Mouse (Mus musculus): ENCODE results near the gene Nmt1. TPM values are rescaled to one million over a fixed set of nuclear protein-coding genes. Genes with fewer than 3 reads are reported as not detected.
A peak's percentile ranks its signal among the peaks of the same experiment; 100 is the strongest.

Gene Nmt1
- polyA plus RNA-seq, 1 experiment from 2014 or later, result 50.5 TPM

GRCm38 (mm10) chr11:102996991-102997770, 30.8 kb upstream of the Nmt1 start:
- H3K36me3 ChIP-seq (ENCODE audit: insufficient read depth, low read length), result peaks cover 12% of the 10 kb centered on the region
- WGBS, result 96% methylated on average over 12 of the region's 12 CpGs
- TF ChIP-seq EP300 (IDR thresholded peaks at IDR 0.05) (no peak), CTCF (IDR thresholded peaks at IDR 0.05) (no peak)
- DNase-seq (ENCODE audit: low spot score), result no peak
- H3K4me2 ChIP-seq (replicated peaks; ENCODE audit: low read depth, low read length), result no peak overlapping the region
- H3K9me3 ChIP-seq (ENCODE audit: low read length), result no peaks in the 10 kb centered on the region
- no peak overlapping the region for H3K4me3 ChIP-seq (ENCODE audit: low read depth, low read length)
- H3K27me3 ChIP-seq (replicated peaks; ENCODE audit: insufficient read depth, low read length), result no peaks in the 10 kb centered on the region
- ATAC-seq, result no peak
- no peak overlapping the region for H3K27ac ChIP-seq (ENCODE audit: low read length)
- H3K9ac ChIP-seq (replicated peaks; ENCODE audit: low read depth), result no peak overlapping the region
- no peaks in the 10 kb centered on the region for H3K4me1 ChIP-seq (ENCODE audit: insufficient read depth, low read depth, low read length)

- no peak overlapping the region for H3K4me2 ChIP-seq (replicated peaks; ENCODE audit: low read depth, low read length)
- ATAC-seq (no peak), DNase-seq (ENCODE audit: low spot score) (no peak)
- H3K9me3 ChIP-seq (ENCODE audit: low read length), result no peaks in the 10 kb centered on the region
- 0 out of 2 replicates have a peak overlapping the region, but pooled peaks have one; percentile 20 for H3K27ac ChIP-seq (ENCODE audit: low read length)
- TF ChIP-seq CTCF (IDR thresholded peaks at IDR 0.05), result no peak
- no peak for TF ChIP-seq EP300 (IDR thresholded peaks at IDR 0.05)
- no peak overlapping the region for H3K4me3 ChIP-seq (ENCODE audit: low read depth, low read length)
- no peak overlapping the region for H3K9ac ChIP-seq (replicated peaks; ENCODE audit: low read depth)
- H3K4me1 ChIP-seq (ENCODE audit: insufficient read depth, low read depth, low read length), result no peaks in the 10 kb centered on the region
- H3K27me3 ChIP-seq (replicated peaks; ENCODE audit: insufficient read depth, low read length), result no peaks in the 10 kb centered on the region
- 67% methylated on average over 7 of the region's 7 CpGs for WGBS
- peaks cover 12% of the 10 kb centered on the region for H3K36me3 ChIP-seq (ENCODE audit: insufficient read depth, low read length)
Observed at GRCm38 (mm10) chr11:102998254-102998576, 29.8 kb upstream of the Nmt1 start.

- H3K9ac ChIP-seq (replicated peaks; ENCODE audit: low read depth), result no peak overlapping the region
Observed at GRCm38 (mm10) chr11:102998577-102999316, 29.2 kb upstream of the Nmt1 start.

GRCm38 (mm10) chr11:102999317-102999970, 28.5 kb upstream of the Nmt1 start:
- Histone ChIP-seq H3K9ac (replicated peaks; ENCODE audit: low read depth) (no peak overlapping the region), H3K36me3 (ENCODE audit: insufficient read depth, low read length) (peaks cover 12% of the 10 kb centered on the region), H3K9me3 (ENCODE audit: low read length) (no peaks in the 10 kb centered on the region), H3K4me3 (ENCODE audit: low read depth, low read length) (no peak overlapping the region), H3K4me1 (ENCODE audit: insufficient read depth, low read depth, low read length) (0 out of 2 replicates have a peak, but pooled peaks cover 5% of the 10 kb centered on the region), H3K27ac (ENCODE audit: low read length) (peak overlapping the region; percentile 60; the same call in 1 of the 2 replicates), H3K27me3 (replicated peaks; ENCODE audit: insufficient read depth, low read length) (no peaks in the 10 kb centered on the region), H3K4me2 (replicated peaks; ENCODE audit: low read depth, low read length) (no peak overlapping the region)
- no peak; the same call in none of the 2 replicates for TF ChIP-seq CTCF (IDR thresholded peaks at IDR 0.05)
- no peak for TF ChIP-seq EP300 (IDR thresholded peaks at IDR 0.05)
- 59% methylated on average over 14 of the region's 14 CpGs for WGBS
- peak; percentile 9; the same call in 1 of the 2 replicates for ATAC-seq
- peak; percentile 59 for DNase-seq (ENCODE audit: low spot score)

More at GRCm38 (mm10) chr11:102998577-102999316, 29.2 kb upstream of the Nmt1 start:
- no peak overlapping the region for H3K4me3 ChIP-seq (ENCODE audit: low read depth, low read length)
- peak overlapping the region; percentile 60 for H3K27ac ChIP-seq (ENCODE audit: low read length)
- 29% methylated on average over 14 of the region's 14 CpGs for WGBS
- H3K27me3 ChIP-seq (replicated peaks; ENCODE audit: insufficient read depth, low read length), result no peaks in the 10 kb centered on the region
- peak; percentile 24 for ATAC-seq
- 0 out of 2 replicates have a peak, but pooled peaks cover 3% of the 10 kb centered on the region for H3K4me1 ChIP-seq (ENCODE audit: insufficient read depth, low read depth, low read length)
- TF ChIP-seq EP300 (IDR thresholded peaks at IDR 0.05), result no peak
- TF ChIP-seq CTCF (IDR thresholded peaks at IDR 0.05), result no peak
- H3K9me3 ChIP-seq (ENCODE audit: low read length), result no peaks in the 10 kb centered on the region
- peak; percentile 65 for DNase-seq (ENCODE audit: low spot score)
- no peak overlapping the region for H3K4me2 ChIP-seq (replicated peaks; ENCODE audit: low read depth, low read length)
- H3K36me3 ChIP-seq (ENCODE audit: insufficient read depth, low read length), result peaks cover 12% of the 10 kb centered on the region

GRCm38 (mm10) chr11:103000111-103000510, 27.9 kb upstream of the Nmt1 start:
- Histone ChIP-seq H3K4me2 (replicated peaks; ENCODE audit: low read depth, low read length) (no peak overlapping the region), H3K9ac (replicated peaks; ENCODE audit: low read depth) (no peak overlapping the region), H3K4me3 (ENCODE audit: low read depth, low read length) (no peak overlapping the region), H3K27me3 (replicated peaks; ENCODE audit: insufficient read depth, low read length) (no peaks in the 10 kb centered on the region), H3K9me3 (ENCODE audit: low read length) (no peaks in the 10 kb centered on the region), H3K27ac (ENCODE audit: low read length) (no peak overlapping the region), H3K4me1 (ENCODE audit: insufficient read depth, low read depth, low read length) (peaks cover 5% of the 10 kb centered on the region; the same call in 1 of the 2 replicates), H3K36me3 (ENCODE audit: insufficient read depth, low read length) (peaks cover 12% of the 10 kb centered on the region)
- no peak for TF ChIP-seq EP300 (IDR thresholded peaks at IDR 0.05)
- TF ChIP-seq CTCF (IDR thresholded peaks at IDR 0.05), result no peak
- WGBS, result 87% methylated on average over 16 of the region's 16 CpGs
- DNase-seq (ENCODE audit: low spot score) (no peak), ATAC-seq (no peak)

- Histone ChIP-seq H3K4me2 (replicated peaks; ENCODE audit: low read depth, low read length) (no peak overlapping the region), H3K9ac (replicated peaks; ENCODE audit: low read depth) (no peak overlapping the region), H3K4me3 (ENCODE audit: low read depth, low read length) (no peak overlapping the region), H3K9me3 (ENCODE audit: low read length) (no peaks in the 10 kb centered on the region), H3K27me3 (replicated peaks; ENCODE audit: insufficient read depth, low read length) (no peaks in the 10 kb centered on the region), H3K36me3 (ENCODE audit: insufficient read depth, low read length) (peaks cover 11% of the 10 kb centered on the region), H3K27ac (ENCODE audit: low read length) (no peak overlapping the region), H3K4me1 (ENCODE audit: insufficient read depth, low read depth, low read length) (peaks cover 5% of the 10 kb centered on the region; the same call in 1 of the 2 replicates)
- TF ChIP-seq CTCF (IDR thresholded peaks at IDR 0.05), result no peak
- no peak for TF ChIP-seq EP300 (IDR thresholded peaks at IDR 0.05)
- ATAC-seq (no peak), DNase-seq (ENCODE audit: low spot score) (no peak)
- 68% methylated on average over 5 of the region's 5 CpGs for WGBS
Observed at GRCm38 (mm10) chr11:103001063-103001462, 26.9 kb upstream of the Nmt1 start.
